Mouse (Mus musculus) left cerebral cortex, postnatal 14 days (tissue): ENCODE measurements at regions not wholly inside any gene's neighbourhood (a gene's known extent, or its start where the extent isn't known, plus 50 kb on each side); places are given as distances from the start of the nearest gene placed in this dataset.

Source experiments
- DNase-seq, 2 experiments: peaks; one replicate each; pipeline ENCODE4 v3.0.0; 2021 to 2022; ENCODE audit warnings: low spot score in 2 of 2, mixed read lengths in 1 of 2
- intact Hi-C: fragments of 180-260 bp; cut with DNase I; formaldehyde crosslinking; loops from one replicate; pipeline ENCODE4 v1.15.1; 2025

DNA sequence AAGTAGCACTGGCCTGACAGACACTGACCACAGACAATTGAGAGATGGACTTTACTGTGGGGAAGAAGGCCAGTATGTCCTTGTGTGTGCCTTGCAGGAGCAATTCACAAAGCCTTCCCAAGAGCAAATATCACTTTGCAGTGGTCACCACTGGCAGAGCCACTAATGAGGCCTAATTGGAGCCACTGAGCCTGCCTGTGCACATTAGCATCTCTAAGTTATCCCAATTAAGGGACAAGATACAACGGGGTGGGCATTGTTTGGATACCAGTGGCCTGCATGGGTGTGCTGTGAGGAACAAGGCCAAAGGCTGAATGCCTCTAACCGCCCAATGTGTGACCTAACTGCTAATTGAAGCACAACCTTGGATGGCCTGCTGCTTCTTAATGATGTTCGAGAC lies 433.4 kb upstream of the Ptbp2 start:
- intact Hi-C loops: no loop called here
- DNase-seq: no peak

DNA sequence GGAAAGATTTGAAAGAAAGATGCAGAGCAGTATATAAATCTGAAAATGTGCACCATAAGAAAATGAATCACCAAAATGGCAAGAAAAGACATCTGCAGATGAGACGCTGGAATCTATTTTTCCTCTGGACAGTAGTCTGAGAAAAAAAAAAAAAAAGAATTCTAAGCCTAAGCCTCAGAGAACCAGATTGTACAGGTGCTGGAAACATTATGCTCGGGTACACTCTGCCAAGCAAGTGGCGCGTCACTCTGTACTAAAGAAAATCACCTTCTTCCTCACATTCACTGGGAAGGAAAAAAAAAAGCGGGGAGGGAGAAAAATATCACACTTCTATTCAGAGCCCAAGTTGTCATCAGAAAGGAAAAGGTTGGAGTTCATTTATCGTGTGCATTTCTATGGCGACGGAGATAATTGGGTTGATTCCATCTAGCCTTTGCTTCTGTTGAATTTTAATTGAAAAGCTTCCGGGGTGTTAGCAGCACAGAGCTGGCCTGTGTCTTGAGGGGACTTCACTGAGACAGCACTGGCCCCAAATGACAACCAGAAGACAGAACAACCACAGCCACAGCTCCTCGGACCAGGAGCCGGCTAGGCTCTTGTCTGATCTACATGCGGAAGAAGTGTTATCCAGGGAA lies 430.5 kb upstream of the Ptbp2 start:
- intact Hi-C loops: no loop called here

DNA sequence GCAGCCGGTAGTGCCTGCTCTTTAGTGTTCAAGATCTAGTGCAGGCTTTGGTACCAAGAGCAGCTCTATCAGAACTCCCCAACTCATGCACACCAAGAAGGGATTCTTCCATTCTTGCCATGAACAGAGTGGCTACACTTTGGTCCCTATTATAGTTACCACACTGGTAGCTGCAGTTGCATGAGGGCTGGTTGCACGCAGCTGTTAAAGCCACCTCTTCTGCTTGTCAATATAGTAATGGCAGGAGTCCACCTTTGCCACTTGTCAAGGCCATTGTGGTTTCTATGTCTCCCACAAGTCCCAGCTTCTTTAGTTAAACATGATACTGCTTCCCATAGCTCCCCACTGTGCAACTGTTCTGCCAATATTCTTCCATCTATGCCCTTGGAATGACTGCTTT lies 415.1 kb upstream of the Ptbp2 start:
- DNase-seq: no peak
- intact Hi-C loops: loop anchor here (10.0 kb wide), 2 partner anchors 895 to 905 kb away; no protein-coding TSS in a partner anchor

More for the DNA sequence above, 430.5 kb upstream of the Ptbp2 start:
- peak in 1 of 2 experiments; percentile 42 for DNase-seq

- no peak for DNase-seq
- intact Hi-C loops: loop anchor here (5.0 to 10.0 kb wide), 3 partner anchors 890 to 1767 kb away; no protein-coding TSS in a partner anchor
Measured at GRCm38 (mm10) chr3:120194501-120194900, 410.2 kb upstream of the Ptbp2 start.

DNA sequence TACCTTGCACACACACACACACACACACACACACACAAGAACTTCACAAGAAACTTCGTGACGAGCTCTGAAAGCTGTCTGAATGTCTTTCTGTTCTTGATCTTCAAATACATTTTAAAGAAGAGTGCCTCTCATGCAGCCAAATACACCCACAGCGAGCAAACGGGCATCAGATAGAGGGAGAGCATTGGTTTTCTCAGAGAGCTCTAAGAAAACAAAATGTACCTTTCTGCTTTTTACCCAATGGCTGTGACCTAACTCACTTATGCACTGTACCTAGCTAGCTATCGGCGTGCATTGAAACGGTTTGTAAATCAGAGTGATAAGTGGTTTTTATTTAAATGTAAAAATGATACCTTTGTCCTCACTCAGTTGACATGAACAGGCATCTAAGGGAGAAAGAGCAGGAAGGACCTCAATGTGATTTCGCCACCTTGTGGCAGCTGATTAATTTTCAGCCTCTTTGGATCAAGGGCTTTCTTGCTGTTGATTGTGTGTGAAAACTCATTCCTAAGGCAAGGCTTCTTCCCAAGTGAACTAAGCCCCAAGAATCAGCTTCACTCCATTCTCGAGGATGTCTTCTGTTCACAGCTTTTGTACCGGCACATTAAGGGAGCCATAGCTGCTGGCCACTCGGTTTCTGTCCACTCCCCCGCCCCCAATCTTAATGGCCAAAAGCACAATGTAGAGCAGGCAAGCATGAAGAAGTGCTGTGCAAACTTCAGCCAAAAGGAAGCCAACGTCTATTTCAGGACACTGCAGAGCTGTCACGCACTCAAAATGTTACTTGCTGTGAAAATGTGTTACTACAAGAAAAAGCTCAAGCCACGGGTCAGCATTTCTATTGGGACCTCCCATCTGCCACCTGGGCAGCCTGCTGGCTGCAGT lies 408.4 kb upstream of the Ptbp2 start:
- intact Hi-C loops: loop anchor here (5.0 to 10.0 kb wide), 3 partner anchors 888 to 1765 kb away; no protein-coding TSS in a partner anchor
- peak; percentile 75 to 85 for DNase-seq

DNA sequence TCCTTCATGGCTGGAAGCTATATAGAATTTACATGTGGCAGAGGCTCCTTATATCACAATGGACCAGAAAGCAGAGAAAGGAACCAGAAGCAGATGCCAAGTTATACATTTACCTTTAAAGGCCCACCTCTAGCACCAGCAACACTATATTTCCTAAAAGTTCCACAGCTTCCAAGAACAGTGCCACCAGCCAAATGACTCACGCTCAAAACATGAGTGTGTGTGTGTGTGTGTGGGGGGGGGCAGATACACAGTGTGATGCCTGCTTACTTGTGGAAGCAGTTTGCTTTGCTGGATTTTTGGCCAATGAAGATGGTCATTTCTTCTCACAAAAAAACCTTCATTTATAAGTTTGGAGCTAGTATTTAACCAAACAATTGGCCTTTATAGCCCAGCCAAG lies 405.3 kb upstream of the Ptbp2 start:
- intact Hi-C loops: loop anchor here (5.0 to 10.0 kb wide), 3 partner anchors 885 to 1762 kb away; no protein-coding TSS in a partner anchor

GRCm38 (mm10) chr3:120180931-120181610 lies 396.8 kb upstream of the Ptbp2 start:
- intact Hi-C loops: no loop called here

More for the DNA sequence above, 405.3 kb upstream of the Ptbp2 start:
- DNase-seq: no peak

DNA sequence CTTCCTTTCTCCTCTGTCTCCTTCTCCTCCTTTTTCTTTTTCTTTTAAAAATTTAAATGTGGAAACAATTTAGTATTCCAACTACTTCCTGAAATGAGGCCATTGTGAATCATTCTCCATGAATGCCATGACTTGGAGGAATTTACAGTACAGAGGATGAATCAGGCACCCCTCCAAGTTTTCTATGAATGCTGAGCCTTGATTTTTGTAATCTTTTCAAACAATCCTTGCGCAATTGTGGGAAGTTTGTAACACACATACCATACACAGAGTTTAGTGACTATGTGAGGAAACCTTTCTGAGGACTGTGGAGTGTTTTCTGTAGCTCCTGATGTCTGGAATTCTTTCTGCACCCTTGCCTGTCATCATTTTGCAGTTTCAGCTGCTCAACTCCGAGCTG lies 391.4 kb upstream of the Ptbp2 start:
- DNase-seq: peak in 1 of 2 experiments; percentile 24
- intact Hi-C loops: no loop called here

More at GRCm38 (mm10) chr3:120180931-120181610, 396.8 kb upstream of the Ptbp2 start:
- DNase-seq: no peak
